ENCODE assay signal across 9 mouse cellular contexts in genomic region chr9:48740098-48740505, GRCm38 (mm10).
DNase-seq lines count a peak whose midpoint lies in the region; ATAC-seq and TF ChIP-seq lines count a peak whose summit lies in the region.
"Had no signal": no experiment of that assay in that cellular context is flagged by ENCODE, and none has a peak within 500 bp of the region (broad histone marks: within the 10 kb centered on the region; RNA-seq: fewer than 3 reads in every experiment).

No protein-coding gene starts in this region.

- ATAC-seq in hindbrain, postnatal 0 days: peak; percentile 94

- no peak for TF ChIP-seq CTCF in hindbrain, postnatal 0 days (IDR thresholded peaks at IDR 0.05; ENCODE audit: low read depth)

- 7% methylated on average over 11 of the region's 11 CpGs for WGBS in hindbrain, postnatal 0 days

- no peak overlapping the region for H3K9ac ChIP-seq in hindbrain, postnatal 0 days (replicated peaks; ENCODE audit: low read length)

- DNase-seq in T-cell, adult 2 months (ENCODE audit: low spot score): peak; percentile 78
- DNase-seq in cerebellum, postnatal 36 days: peak; percentile 97 to 98
- DNase-seq in gastrocnemius, postnatal 10 days: peak; percentile 94
- DNase-seq in hindbrain, postnatal 0 days (ENCODE audit: low spot score): peak; percentile 97
- DNase-seq in left cerebral cortex, adult 18-20 months (ENCODE audit: low spot score in 2 of 2): peak; percentile 81 to 84
- DNase-seq in lung, postnatal 36 days: peak; percentile 99
- peak; percentile 85 for DNase-seq in retina, postnatal 7 days (ENCODE audit: low read depth, low spot score)
- DNase-seq in urinary bladder, adult 18-20 months (ENCODE audit: low spot score in 2 of 2): peak; percentile 89 to 95

- peak overlapping the region; percentile 23; the same call in 1 of the 2 replicates for H3K4me2 ChIP-seq in hindbrain, postnatal 0 days (ENCODE audit: low read depth, low read length)

- peaks cover 53% of the 10 kb centered on the region for H3K4me1 ChIP-seq in hindbrain, postnatal 0 days (ENCODE audit: insufficient read depth, low read length)

- H3K4me3 ChIP-seq in hindbrain, postnatal 0 days (ENCODE audit: low read length): no peak overlapping the region
- H3K4me3 ChIP-seq: megakaryocyte, embryonic 14.5 days had no signal

- H3K27ac ChIP-seq in hindbrain, postnatal 0 days: peak overlapping the region; percentile 73

- no peaks in the 10 kb centered on the region for H3K9me3 ChIP-seq in hindbrain, postnatal 0 days (ENCODE audit: low read length)
- H3K9me3 ChIP-seq: megakaryocyte, embryonic 14.5 days had no signal

- H3K36me3 ChIP-seq in hindbrain, postnatal 0 days (ENCODE audit: insufficient read depth, low read length): no peaks in the 10 kb centered on the region

- no peaks in the 10 kb centered on the region for H3K27me3 ChIP-seq in hindbrain, postnatal 0 days (ENCODE audit: insufficient read depth, low read length)
- H3K27me3 ChIP-seq: megakaryocyte, embryonic 14.5 days had no signal
